Mouse (Mus musculus) erythroblast, embryonic 14.5 days (primary cell): ENCODE results near the gene Rtp1. TPM values are rescaled to one million over a fixed set of nuclear protein-coding genes. Genes with fewer than 3 reads are reported as not detected.

Experiments used
- H3K27me3 ChIP-seq: 2 replicates; pipeline ENCODE4 v1.6.1; 2012; ENCODE audit warnings: inconsistent platforms; ENCODE audit not compliant: control insufficient read depth
- H3K36me3 ChIP-seq: 2 replicates; pipeline ENCODE4 v1.6.1; 2012; ENCODE audit warnings: mild to moderate bottlenecking, inconsistent platforms; ENCODE audit not compliant: control insufficient read depth
- H3K4me1 ChIP-seq: 2 replicates; pipeline ENCODE4 v1.6.1; 2012; ENCODE audit warnings: inconsistent platforms; ENCODE audit not compliant: control insufficient read depth
- H3K4me3 ChIP-seq: replicated peaks from 2 replicates; pipeline ENCODE3; 2012; ENCODE audit warnings: moderate library complexity, mild to moderate bottlenecking, inconsistent platforms
- H3K9me3 ChIP-seq: 2 replicates; pipeline ENCODE4 v1.6.1; 2012; ENCODE audit warnings: low read length, inconsistent platforms, mixed read lengths; ENCODE audit not compliant: control insufficient read depth
- GATA1 ChIP-seq: IDR thresholded peaks from 2 replicates; pipeline ENCODE4 v1.6.1; 2012; ENCODE audit warnings: low read length, inconsistent platforms, mixed read lengths
- TAL1 ChIP-seq: IDR thresholded peaks from 3 replicates; pipeline ENCODE4 v1.6.1; 2012; ENCODE audit warnings: low read length, inconsistent platforms, mixed read lengths
- polyA plus RNA-seq: library from polyadenylated mRNA; stranded (reverse); fragments of >175 nt; gene quantifications from 2 replicates; pipeline ENCODE4 v1.2.3, GENCODE M21; 2012

The Rtp1 gene
- polyA plus RNA-seq, 1 experiment: not detected

DNA sequence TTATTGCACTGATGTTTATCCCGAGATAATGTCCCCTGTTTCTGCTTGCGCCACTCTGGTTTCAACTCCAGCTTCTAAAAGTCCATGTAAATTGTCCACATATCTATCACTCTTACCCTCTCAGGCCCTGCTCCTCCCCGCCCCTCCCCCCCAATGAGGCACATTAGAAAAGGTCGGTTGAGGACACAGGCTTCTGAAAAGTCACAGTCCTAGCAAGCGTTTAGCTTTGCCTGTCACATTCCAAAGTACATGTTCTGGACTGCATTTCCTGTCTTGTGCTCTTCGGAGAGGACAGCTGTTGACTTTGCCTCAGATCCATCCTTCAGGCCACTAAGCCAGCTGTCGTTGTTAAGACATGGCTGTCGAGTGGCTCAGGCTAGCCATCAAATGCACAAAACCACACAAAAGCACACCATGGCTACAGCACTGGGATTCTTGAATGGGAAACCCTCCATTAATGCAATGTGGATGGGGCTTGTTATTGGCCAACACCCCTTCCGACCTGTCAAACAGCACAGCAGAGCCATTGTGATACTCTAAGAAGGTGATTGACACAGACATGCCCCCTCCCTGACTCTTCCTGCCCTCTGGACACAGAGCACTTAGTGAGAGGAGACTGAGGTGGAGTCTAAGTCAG lies 12.2 kb upstream of the Rtp1 start:
- H3K4me1 ChIP-seq: no peaks in the 10 kb centered on the region

DNA sequence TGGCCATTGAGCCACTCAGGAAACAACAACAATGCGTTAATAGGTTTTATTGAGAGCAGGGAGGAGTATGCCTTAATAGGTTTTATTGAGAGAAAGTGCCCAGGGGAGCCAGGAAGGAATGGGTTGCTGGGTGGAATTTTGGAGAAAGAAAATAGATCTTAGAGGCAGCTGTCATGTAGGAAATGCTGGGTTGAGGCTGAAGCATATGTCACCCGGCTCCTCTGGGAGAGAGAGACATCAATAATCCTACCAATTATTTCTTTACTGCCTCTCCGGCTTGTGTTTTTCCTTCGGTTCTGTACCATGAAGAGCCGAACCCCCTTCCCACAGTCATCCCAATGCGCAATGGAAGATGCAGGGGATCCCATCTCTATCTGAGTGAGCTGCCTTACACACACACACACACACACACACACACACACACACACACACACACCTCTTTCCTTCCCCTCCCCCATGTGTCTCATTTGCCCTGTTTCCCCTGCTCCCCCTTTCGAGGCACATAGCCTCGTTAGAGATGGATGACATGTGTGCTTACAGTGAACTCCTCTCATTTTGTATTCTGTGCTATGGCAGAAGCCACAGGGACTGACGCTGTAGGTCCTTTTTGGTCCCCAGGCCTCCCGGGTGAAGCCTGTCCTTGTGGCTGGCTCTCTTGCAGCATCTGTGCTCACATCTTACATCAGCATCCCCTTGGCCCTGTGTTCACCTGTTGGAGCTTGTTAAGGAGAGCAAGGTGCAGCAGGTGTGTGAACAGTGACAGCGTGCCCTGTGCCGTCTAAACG lies 11.3 kb upstream of the Rtp1 start:
- H3K36me3 ChIP-seq: no peaks in the 10 kb centered on the region

More for the DNA sequence above, 12.2 kb upstream of the Rtp1 start:
- Histone ChIP-seq H3K4me3 (no peak overlapping the region), H3K36me3 (no peaks in the 10 kb centered on the region), H3K9me3 (no peaks in the 10 kb centered on the region), H3K27me3 (no peaks in the 10 kb centered on the region)
- TF ChIP-seq GATA1 (no peak), TAL1 (no peak)

DNA sequence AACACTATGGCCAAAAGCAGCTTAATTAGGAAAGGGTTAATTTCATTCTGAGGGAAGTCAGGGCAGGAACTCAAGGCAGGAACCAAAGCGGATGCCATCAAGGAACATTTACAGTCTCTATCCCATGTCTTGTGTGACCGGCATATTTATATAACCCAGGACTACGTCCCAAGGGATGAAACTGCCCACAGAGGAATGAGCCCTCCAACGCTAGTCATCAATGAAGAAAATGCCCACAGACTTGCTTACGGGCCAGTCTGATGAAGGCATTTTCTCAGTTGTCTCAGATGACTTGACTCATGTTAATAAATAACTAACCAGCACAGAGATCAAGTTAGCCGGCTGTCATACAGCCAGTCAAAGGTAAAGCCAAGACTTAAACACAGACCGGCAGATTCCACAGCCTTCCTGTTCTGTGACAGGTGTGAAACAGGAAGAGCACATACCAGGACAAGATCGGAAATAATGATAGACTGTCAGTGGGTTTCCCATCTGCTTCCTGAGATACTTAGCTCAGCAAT lies 9.3 kb upstream of the Rtp1 start:
- Histone ChIP-seq H3K4me3 (no peak overlapping the region), H3K4me1 (no peaks in the 10 kb centered on the region), H3K27me3 (no peaks in the 10 kb centered on the region), H3K9me3 (no peaks in the 10 kb centered on the region), H3K36me3 (no peaks in the 10 kb centered on the region)
- TF ChIP-seq GATA1 (no peak), TAL1 (no peak)

More for the DNA sequence above, 11.3 kb upstream of the Rtp1 start:
- no peak for TF ChIP-seq TAL1
- no peak for TF ChIP-seq GATA1
- Histone ChIP-seq H3K4me3 (no peak overlapping the region), H3K9me3 (no peaks in the 10 kb centered on the region), H3K27me3 (no peaks in the 10 kb centered on the region), H3K4me1 (no peaks in the 10 kb centered on the region)

DNA sequence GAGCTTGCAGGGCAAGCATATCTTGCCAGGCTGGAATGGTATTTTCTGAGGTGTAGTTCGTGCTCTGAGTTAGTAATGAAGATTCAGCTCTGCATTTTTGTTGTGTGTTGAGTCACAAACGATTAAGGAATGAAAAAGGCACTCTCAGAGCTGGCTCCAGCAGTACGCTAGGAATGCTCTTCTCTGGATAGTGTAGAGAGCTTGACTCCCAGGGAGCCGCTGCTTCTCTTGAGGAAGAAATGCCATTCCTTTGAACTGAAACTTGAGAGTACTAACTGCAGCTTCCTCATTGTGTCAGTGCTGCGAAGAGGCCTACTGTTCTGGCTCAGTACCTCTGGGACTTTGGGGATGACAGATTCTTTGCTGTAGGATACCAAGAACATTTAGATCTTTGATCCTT lies 5.1 kb upstream of the Rtp1 start:
- Histone ChIP-seq H3K4me1 (no peaks in the 10 kb centered on the region), H3K27me3 (no peaks in the 10 kb centered on the region), H3K9me3 (no peaks in the 10 kb centered on the region), H3K4me3 (no peak overlapping the region), H3K36me3 (no peaks in the 10 kb centered on the region)
- TF ChIP-seq TAL1 (no peak), GATA1 (no peak)

DNA sequence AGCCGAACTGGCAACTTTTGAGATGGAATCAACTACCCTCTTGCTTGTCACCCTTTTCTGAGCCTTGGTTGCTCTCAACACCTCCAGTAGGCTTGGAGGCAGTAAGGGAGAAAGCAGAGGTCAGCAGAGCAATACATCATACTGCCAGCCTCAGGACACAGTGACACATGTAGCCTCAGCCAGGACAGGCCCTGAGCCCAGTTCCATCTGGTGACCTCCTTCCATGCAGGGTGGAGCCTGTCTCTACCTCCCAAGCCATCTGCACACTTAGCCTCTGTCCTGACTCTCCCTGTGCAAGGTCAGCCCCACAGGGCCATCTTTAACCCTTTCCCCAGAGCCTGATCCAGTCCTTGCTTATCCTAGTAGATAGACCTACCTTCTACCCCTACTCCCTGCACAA lies 1.2 kb upstream of the Rtp1 start:
- Histone ChIP-seq H3K36me3 (no peaks in the 10 kb centered on the region), H3K4me3 (no peak overlapping the region), H3K4me1 (no peaks in the 10 kb centered on the region), H3K9me3 (no peaks in the 10 kb centered on the region), H3K27me3 (no peaks in the 10 kb centered on the region)
- no peak for TF ChIP-seq GATA1
- no peak for TF ChIP-seq TAL1

DNA sequence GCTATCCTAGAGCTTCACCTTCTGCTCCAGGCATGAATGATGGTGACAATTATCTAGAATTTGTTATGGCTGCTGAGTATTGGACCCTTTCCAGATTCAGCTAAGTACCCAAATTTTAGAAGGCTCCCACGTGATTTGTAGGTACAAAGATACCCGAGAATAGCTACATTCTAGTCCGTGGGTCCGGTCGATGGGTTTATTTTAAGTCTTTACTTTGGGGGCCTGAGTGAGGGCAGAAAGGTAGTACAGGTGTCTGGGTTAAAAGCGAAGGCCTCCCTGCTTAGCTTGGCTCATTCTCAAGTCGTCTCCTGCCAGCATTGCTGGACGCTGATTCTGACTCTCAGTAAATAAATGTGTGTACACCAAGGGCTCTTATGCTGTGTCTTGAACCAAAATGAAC lies 1.1 kb downstream of the Rtp1 start:
- H3K4me3 ChIP-seq: no peak overlapping the region
- no peaks in the 10 kb centered on the region for H3K27me3 ChIP-seq
- H3K9me3 ChIP-seq: no peaks in the 10 kb centered on the region
- no peak for TF ChIP-seq GATA1
- no peak for TF ChIP-seq TAL1
- H3K4me1 ChIP-seq: no peaks in the 10 kb centered on the region
- H3K36me3 ChIP-seq: no peaks in the 10 kb centered on the region

DNA sequence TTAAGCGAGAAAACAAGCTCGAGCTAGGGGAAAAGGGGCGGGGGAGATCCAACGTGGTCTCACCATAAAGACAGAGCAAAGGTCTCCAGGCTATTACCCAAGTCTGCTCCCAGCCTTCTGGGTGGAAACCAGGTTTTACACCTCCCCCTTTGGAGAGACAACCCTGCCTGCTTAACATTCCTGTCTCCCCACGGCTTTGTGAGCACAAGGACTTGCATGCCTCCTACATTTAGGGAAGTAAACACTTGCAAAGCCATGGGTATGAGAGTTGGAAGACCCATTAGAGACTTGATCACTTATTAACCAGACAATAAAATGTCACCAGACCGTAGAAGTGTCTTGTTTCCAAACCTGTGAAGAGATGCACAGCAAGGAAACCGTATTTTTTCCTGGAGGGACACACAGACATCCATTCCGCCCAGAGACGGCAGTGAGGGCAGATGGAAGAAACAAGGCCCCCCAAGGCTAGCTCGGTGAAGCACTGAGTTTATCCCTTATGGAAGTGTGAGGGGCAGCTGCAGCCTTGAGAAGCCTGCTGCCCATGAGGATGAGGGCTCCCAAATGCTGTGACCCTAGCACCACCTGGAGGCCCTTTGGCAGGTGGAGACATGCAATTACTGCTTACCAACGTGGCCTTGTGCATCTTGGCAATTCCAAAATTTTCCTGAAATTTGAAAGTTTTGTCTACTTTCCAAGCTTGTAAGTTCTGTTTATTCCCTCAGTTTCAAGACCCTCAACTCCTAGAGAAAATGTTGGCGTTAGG lies 8.7 kb downstream of the Rtp1 start:
- no peaks in the 10 kb centered on the region for H3K9me3 ChIP-seq
- TF ChIP-seq TAL1: no peak
- no peak for TF ChIP-seq GATA1

DNA sequence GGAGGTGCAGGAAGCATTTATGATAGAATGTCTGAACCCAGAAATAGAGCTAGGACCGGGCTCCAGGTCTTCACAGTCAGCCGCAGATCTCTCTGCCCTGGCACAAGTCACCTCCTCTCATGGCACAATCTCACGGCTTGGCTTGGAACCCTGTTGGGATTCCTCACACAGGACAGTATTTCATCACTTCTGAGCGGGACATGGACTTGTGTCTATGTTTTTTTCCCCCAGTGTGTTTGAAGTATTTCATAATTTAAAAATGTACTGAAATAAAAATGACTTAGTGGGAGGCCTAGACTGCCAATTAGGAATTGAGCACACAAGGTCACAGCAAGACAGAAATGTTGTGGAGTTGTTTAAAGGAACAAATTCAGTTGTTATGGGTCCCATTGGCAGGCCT lies 15.3 kb downstream of the Rtp1 start:
- peaks cover 6% of the 10 kb centered on the region; the same call in 1 of the 2 replicates for H3K9me3 ChIP-seq
- TF ChIP-seq GATA1 (no peak), TAL1 (no peak)
- H3K27me3 ChIP-seq: no peaks in the 10 kb centered on the region
- no peaks in the 10 kb centered on the region for H3K36me3 ChIP-seq
- H3K4me3 ChIP-seq: no peak overlapping the region
- H3K4me1 ChIP-seq: no peaks in the 10 kb centered on the region

More for the DNA sequence above, 8.7 kb downstream of the Rtp1 start:
- Histone ChIP-seq H3K36me3 (no peaks in the 10 kb centered on the region), H3K27me3 (no peaks in the 10 kb centered on the region), H3K4me3 (no peak overlapping the region), H3K4me1 (no peaks in the 10 kb centered on the region)

DNA sequence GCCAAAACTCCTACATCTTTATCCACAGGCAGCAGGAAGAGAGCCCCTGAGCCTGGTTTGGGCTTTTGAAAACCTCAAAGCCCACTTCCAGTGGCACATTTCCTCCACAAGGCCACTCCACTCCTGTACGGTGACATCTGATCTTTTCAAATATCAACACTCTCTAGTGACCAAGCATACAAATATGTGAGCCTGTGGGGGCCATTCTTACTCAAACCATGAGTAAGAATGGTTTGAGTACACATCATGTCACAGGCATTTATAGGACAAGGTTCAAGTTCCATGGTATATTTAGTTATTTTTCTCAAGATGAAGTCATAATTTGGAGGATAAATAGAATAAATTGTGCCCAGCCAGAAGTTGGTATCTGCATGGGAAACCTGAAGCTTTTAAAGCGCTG lies 21.0 kb downstream of the Rtp1 start:
- no peak for TF ChIP-seq TAL1
- no peak for TF ChIP-seq GATA1
- no peak overlapping the region for H3K4me3 ChIP-seq

More for the DNA sequence above, 21.0 kb downstream of the Rtp1 start:
- no peaks in the 10 kb centered on the region; the same call in 1 of the 2 replicates for H3K36me3 ChIP-seq
- no peaks in the 10 kb centered on the region for H3K4me1 ChIP-seq
- no peaks in the 10 kb centered on the region for H3K27me3 ChIP-seq
- no peaks in the 10 kb centered on the region for H3K9me3 ChIP-seq
